Mouse (Mus musculus) activated CD4-positive, CD25-positive, alpha-beta regulatory T cell, adult 4 months (primary cell): ENCODE results near the gene Samd4b. TPM values are rescaled to one million over a fixed set of nuclear protein-coding genes. Genes with fewer than 3 reads are reported as not detected.
A peak's percentile ranks its signal among the peaks of the same experiment; 100 is the strongest.
"Not testable (repeated sequence)": the region's sequence is repeated elsewhere in the genome, so short reads cannot be mapped to it uniquely, and the experiment has no call there.

ENCODE experiments used
- ATAC-seq: one replicate; pipeline ENCODE4 v1.8.0; 2017
- polyA plus RNA-seq, 2 experiments: library from polyadenylated mRNA; unstranded; fragments of 100-300 nt; shearing (Covaris generic); gene quantifications; one replicate each; pipeline ENCODE4 v1.2.1; 2017

The Samd4b gene
- polyA plus RNA-seq, 2 experiments from 2014 or later: 6.2 to 7.4 TPM

GRCm38 (mm10) chr7:28560856-28561255 lies 37.1 kb downstream of the Samd4b start:
- ATAC-seq: no peak

GRCm38 (mm10) chr7:28558486-28558885 lies 39.5 kb downstream of the Samd4b start:
- ATAC-seq: no peak

GRCm38 (mm10) chr7:28557708-28558107 lies 40.2 kb downstream of the Samd4b start:
- ATAC-seq: no peak

- ATAC-seq: no peak
Measured at GRCm38 (mm10) chr7:28557069-28557468, 40.9 kb downstream of the Samd4b start.

GRCm38 (mm10) chr7:28555939-28556535 lies 41.9 kb downstream of the Samd4b start:
- ATAC-seq: no peak

GRCm38 (mm10) chr7:28553076-28553475 lies 44.9 kb downstream of the Samd4b start:
- ATAC-seq: no peak

GRCm38 (mm10) chr7:28547628-28548027 lies 50.3 kb downstream of the Samd4b start:
- no peak for ATAC-seq

- no peak for ATAC-seq
Measured at GRCm38 (mm10) chr7:28547154-28547553, 50.8 kb downstream of the Samd4b start, which contains the start of gene Nccrp1. Gene Nccrp1 (minus strand): TSS chr7:28547254.

- no peak for ATAC-seq
Measured at GRCm38 (mm10) chr7:28546649-28547048, 51.3 kb downstream of the Samd4b start.

GRCm38 (mm10) chr7:28545891-28546210 lies 52.1 kb downstream of the Samd4b start:
- no peak for ATAC-seq

GRCm38 (mm10) chr7:28545048-28545890 lies 52.7 kb downstream of the Samd4b start:
- ATAC-seq: no peak

GRCm38 (mm10) chr7:28544051-28544601 lies 53.8 kb downstream of the Samd4b start:
- ATAC-seq: no peak

GRCm38 (mm10) chr7:28540526-28540925 lies 57.4 kb downstream of the Samd4b start, which contains the start of gene Sycn:
Gene Sycn (plus strand): TSS chr7:28540885.
- ATAC-seq: no peak

- ATAC-seq: not testable (repeated sequence)
Measured at GRCm38 (mm10) chr7:28538886-28539285, 59.1 kb downstream of the Samd4b start.

- ATAC-seq: no peak
Measured at GRCm38 (mm10) chr7:28532005-28532404, 65.9 kb downstream of the Samd4b start.

GRCm38 (mm10) chr7:28527922-28528719 lies 69.8 kb downstream of the Samd4b start:
- ATAC-seq: peak; percentile 88

GRCm38 (mm10) chr7:28522536-28522935 lies 75.4 kb downstream of the Samd4b start, which contains the start of gene Ifnl3:
Gene Ifnl3 (plus strand): TSS chr7:28522836.
- ATAC-seq: not testable (repeated sequence)

- ATAC-seq: no peak
Measured at GRCm38 (mm10) chr7:28511441-28511840, 86.5 kb downstream of the Samd4b start.

- not testable (repeated sequence) for ATAC-seq
Measured at GRCm38 (mm10) chr7:28510405-28510974, 87.5 kb downstream of the Samd4b start, which contains the start of gene Ifnl2. Gene Ifnl2 (minus strand): TSS chr7:28510455.

- ATAC-seq: not testable (repeated sequence)
Measured at GRCm38 (mm10) chr7:28509121-28509520, 88.8 kb downstream of the Samd4b start.

GRCm38 (mm10) chr7:28505585-28505984 lies 92.4 kb downstream of the Samd4b start:
- no peak for ATAC-seq

GRCm38 (mm10) chr7:28495426-28495825 lies 102.5 kb downstream of the Samd4b start:
- ATAC-seq: no peak
